Mouse (Mus musculus): ENCODE measurements around the gene Ssc5d. TPM values are rescaled to one million over a fixed set of nuclear protein-coding genes. Genes with fewer than 3 reads are reported as not detected.

The Ssc5d gene
- polyA plus RNA-seq, 1 experiment = not detected

DNA sequence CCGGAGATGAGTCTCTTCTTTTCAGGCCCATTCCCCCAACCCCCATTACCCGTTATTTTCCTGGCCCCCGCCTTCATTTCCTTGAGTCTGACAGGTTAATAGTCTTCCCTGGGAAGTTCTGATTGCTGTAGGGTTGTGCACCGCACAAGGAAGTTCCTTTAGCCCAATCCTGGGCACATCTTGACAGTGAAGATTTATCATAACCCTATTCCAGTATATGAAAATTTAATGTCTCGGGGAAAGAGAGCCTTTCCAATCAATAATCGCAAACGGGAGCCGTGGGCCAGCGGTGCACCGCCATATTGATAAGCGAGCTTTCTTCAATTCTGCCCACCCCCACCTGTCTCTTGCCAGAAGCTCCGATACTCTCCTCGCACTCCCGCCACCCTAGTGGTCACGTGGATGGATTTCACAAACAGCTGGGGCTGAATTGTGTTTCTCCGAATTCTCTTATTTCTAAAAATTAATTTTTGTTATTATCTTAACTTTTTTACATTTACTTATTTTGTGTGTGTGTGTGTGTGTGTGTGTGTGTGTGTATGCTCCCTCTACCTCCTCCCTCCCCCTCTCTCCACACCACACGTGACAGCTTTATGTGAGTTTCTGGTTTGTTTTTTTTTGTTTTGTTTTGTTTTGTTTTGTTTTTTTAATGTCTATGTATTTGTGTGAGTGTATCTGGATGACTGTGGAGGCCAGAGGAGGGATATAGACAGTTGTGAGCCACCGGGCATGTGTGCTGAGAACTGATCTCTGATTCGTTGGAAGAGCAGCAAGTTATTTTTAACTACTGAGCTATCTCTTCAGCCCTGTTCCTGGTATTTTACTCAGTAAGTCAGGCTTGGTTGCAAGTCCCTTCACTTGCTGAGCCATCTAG lies 25.7 kb upstream of the Ssc5d start:
- peaks cover 2% of the 10 kb centered on the region; the same call in 1 of the 2 replicates for H3K36me3 ChIP-seq (ENCODE audit: control insufficient read depth)
- TF ChIP-seq TAL1 (IDR thresholded peaks at IDR 0.05; ENCODE audit: low read length) (no peak), GATA1 (IDR thresholded peaks at IDR 0.05; ENCODE audit: low read length) (no peak)
- H3K4me1 ChIP-seq (ENCODE audit: control insufficient read depth) = peaks cover 14% of the 10 kb centered on the region
- peak overlapping the region; percentile 22 for H3K4me3 ChIP-seq (replicated peaks)
- peaks cover 18% of the 10 kb centered on the region for H3K27me3 ChIP-seq (ENCODE audit: control insufficient read depth)
- H3K9me3 ChIP-seq (ENCODE audit: control insufficient read depth, low read length) = peaks cover 4% of the 10 kb centered on the region

- H3K27me3 ChIP-seq (ENCODE audit: control insufficient read depth) = peaks cover 18% of the 10 kb centered on the region
- TF ChIP-seq GATA1 (IDR thresholded peaks at IDR 0.05; ENCODE audit: low read length) = no peak
- TF ChIP-seq TAL1 (IDR thresholded peaks at IDR 0.05; ENCODE audit: low read length) = no peak
- H3K36me3 ChIP-seq (ENCODE audit: control insufficient read depth) = peaks cover 2% of the 10 kb centered on the region; the same call in 1 of the 2 replicates
- H3K9me3 ChIP-seq (ENCODE audit: control insufficient read depth, low read length) = peaks cover 4% of the 10 kb centered on the region
- no peak overlapping the region for H3K4me3 ChIP-seq (replicated peaks)
- peaks cover 14% of the 10 kb centered on the region for H3K4me1 ChIP-seq (ENCODE audit: control insufficient read depth)
These were observed 25.1 kb upstream of the Ssc5d start for GRCm38 (mm10) chr7:4900523-4900851.

DNA sequence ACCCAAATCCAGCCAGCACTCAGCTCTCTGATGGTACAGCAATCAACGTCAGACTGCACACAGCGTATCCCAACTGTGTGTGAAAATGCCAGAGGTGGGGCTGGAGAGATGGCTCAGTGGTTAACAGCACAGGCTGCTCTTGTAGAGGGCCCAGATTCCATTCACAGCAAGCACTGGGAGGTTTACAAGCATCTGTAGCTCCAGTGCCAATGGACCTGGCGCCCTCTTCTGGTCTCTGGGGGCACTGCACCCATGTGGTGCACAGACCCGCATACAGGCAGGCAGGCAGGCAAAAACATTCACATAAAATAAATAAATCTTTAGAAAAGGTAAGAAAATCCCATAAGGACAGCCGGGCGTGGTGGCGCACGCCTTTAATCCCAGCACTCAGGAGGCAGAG lies 24.4 kb upstream of the Ssc5d start:
- Histone ChIP-seq H3K27me3 (ENCODE audit: control insufficient read depth) (peaks cover 18% of the 10 kb centered on the region), H3K4me3 (replicated peaks) (no peak overlapping the region), H3K36me3 (ENCODE audit: control insufficient read depth) (no peaks in the 10 kb centered on the region), H3K4me1 (ENCODE audit: control insufficient read depth) (peaks cover 14% of the 10 kb centered on the region), H3K9me3 (ENCODE audit: control insufficient read depth, low read length) (peaks cover 4% of the 10 kb centered on the region)
- no peak for TF ChIP-seq TAL1 (IDR thresholded peaks at IDR 0.05; ENCODE audit: low read length)

GRCm38 (mm10) chr7:4902404-4902803 lies 23.2 kb upstream of the Ssc5d start:
- TF ChIP-seq TAL1 (IDR thresholded peaks at IDR 0.05; ENCODE audit: low read length) (no peak), GATA1 (IDR thresholded peaks at IDR 0.05; ENCODE audit: low read length) (no peak)
- Histone ChIP-seq H3K9me3 (ENCODE audit: control insufficient read depth, low read length) (peaks cover 4% of the 10 kb centered on the region), H3K4me3 (replicated peaks) (no peak overlapping the region), H3K4me1 (ENCODE audit: control insufficient read depth) (peaks cover 14% of the 10 kb centered on the region), H3K27me3 (ENCODE audit: control insufficient read depth) (peaks cover 18% of the 10 kb centered on the region), H3K36me3 (ENCODE audit: control insufficient read depth) (no peaks in the 10 kb centered on the region)

DNA sequence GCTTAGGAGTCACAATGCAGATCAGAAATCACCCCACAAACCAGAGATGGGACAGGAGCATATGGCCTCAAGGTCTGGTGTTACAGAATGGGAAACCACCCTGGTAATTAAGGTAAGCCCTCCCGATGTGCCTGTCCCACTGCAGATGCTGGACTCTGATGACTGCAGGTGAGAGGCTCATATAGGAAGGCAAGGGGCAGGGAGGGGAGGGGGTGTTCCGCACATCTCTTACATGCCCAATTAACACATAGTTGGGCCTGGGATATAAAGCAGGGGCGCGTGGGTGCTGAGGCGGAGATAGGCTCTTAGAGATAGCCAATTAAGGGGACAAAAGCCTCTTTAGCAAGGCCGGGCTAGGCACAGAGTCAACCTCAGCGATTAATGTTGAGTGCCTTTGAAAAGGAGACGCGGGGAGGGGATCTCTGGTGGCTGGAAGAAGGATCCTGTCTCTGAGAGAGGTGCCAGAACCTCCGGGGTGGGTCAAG lies 19.1 kb upstream of the Ssc5d start, which contains the start of gene Gm36210:
Gm36210 (minus strand) TSS at position 51 of the 485 bp plus-strand sequence.
- Histone ChIP-seq H3K4me1 (ENCODE audit: control insufficient read depth) (no peaks in the 10 kb centered on the region), H3K9me3 (ENCODE audit: control insufficient read depth, low read length) (no peaks in the 10 kb centered on the region; the same call in 1 of the 2 replicates), H3K27me3 (ENCODE audit: control insufficient read depth) (peaks cover 5% of the 10 kb centered on the region; the same call in 1 of the 2 replicates), H3K4me3 (replicated peaks) (no peak within 1 kb of the TSS), H3K36me3 (ENCODE audit: control insufficient read depth) (no peaks in the 10 kb centered on the region)
- no peak for TF ChIP-seq TAL1 (IDR thresholded peaks at IDR 0.05; ENCODE audit: low read length)
- no peak for TF ChIP-seq GATA1 (IDR thresholded peaks at IDR 0.05; ENCODE audit: low read length)

- Histone ChIP-seq H3K4me1 (ENCODE audit: control insufficient read depth) (peaks cover 21% of the 10 kb centered on the region), H3K9me3 (ENCODE audit: control insufficient read depth, low read length) (no peaks in the 10 kb centered on the region), H3K36me3 (ENCODE audit: control insufficient read depth) (peaks cover under 1% of the 10 kb centered on the region), H3K27me3 (ENCODE audit: control insufficient read depth) (peaks cover 5% of the 10 kb centered on the region; the same call in 1 of the 2 replicates), H3K4me3 (replicated peaks) (no peak overlapping the region)
- TF ChIP-seq GATA1 (IDR thresholded peaks at IDR 0.05; ENCODE audit: low read length) (no peak), TAL1 (IDR thresholded peaks at IDR 0.05; ENCODE audit: low read length) (no peak)
These were observed 14.0 kb upstream of the Ssc5d start for GRCm38 (mm10) chr7:4911561-4911960.

- H3K9me3 ChIP-seq (ENCODE audit: control insufficient read depth, low read length) = no peaks in the 10 kb centered on the region
- H3K27me3 ChIP-seq (ENCODE audit: control insufficient read depth) = peaks cover 5% of the 10 kb centered on the region; the same call in 1 of the 2 replicates
- peaks cover 8% of the 10 kb centered on the region for H3K36me3 ChIP-seq (ENCODE audit: control insufficient read depth)
- no peak overlapping the region for H3K4me3 ChIP-seq (replicated peaks)
- peaks cover 28% of the 10 kb centered on the region for H3K4me1 ChIP-seq (ENCODE audit: control insufficient read depth)
- TF ChIP-seq TAL1 (IDR thresholded peaks at IDR 0.05; ENCODE audit: low read length) (no peak), GATA1 (IDR thresholded peaks at IDR 0.05; ENCODE audit: low read length) (no peak)
These were observed 13.3 kb upstream of the Ssc5d start for GRCm38 (mm10) chr7:4912248-4912647.

GRCm38 (mm10) chr7:4915007-4915665 lies 10.4 kb upstream of the Ssc5d start, which contains the start of gene Zfp628:
Gene Zfp628, plus strand, starts transcription at chr7:4915217.
- no peaks in the 10 kb centered on the region for H3K27me3 ChIP-seq (ENCODE audit: control insufficient read depth)
- H3K36me3 ChIP-seq (ENCODE audit: control insufficient read depth) = peaks cover 37% of the 10 kb centered on the region
- TF ChIP-seq GATA1 (IDR thresholded peaks at IDR 0.05; ENCODE audit: low read length) (no peak), TAL1 (IDR thresholded peaks at IDR 0.05; ENCODE audit: low read length) (no peak)
- H3K4me3 ChIP-seq (replicated peaks) = peak within 1 kb of the TSS; percentile 94
- H3K9me3 ChIP-seq (ENCODE audit: control insufficient read depth, low read length) = peaks cover 4% of the 10 kb centered on the region
- peaks cover 34% of the 10 kb centered on the region for H3K4me1 ChIP-seq (ENCODE audit: control insufficient read depth)
